Comparison of ENCODE assay signal across 8 mouse cellular contexts in the genomic region with DNA sequence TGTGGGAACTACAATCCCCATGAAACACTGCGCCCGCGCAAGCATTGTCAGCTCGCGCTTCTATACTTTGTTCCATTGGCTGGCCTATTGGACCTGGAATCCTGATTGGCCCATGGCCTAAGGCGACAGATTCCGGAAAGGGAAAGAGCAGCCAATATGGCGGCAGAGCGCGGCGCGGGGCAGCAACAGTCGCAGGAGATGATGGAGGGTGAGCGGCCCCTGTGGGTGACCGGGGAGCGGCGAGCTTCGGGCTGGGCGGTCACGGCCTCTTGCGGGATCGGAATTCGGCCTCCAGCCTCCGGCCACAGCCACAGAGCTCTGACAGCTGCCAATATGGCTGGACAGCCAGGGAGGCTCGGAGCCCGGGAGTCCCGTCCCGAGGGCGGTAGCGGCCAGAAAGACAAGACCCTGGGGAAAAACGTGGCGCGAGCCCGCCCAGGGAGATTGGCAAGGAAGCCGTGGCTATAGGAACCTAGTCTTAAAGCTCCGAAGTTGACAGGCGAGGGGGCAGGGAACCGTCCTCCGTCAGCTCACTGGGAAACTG. TPM values are rescaled to one million over a fixed set of nuclear protein-coding genes. Genes with fewer than 3 reads are reported as not detected.
DNase-seq lines count a peak whose midpoint lies in the region; ATAC-seq and TF ChIP-seq lines count a peak whose summit lies in the region.

No protein-coding gene starts in this region.

- no peaks in the 10 kb centered on the region for H3K9me3 ChIP-seq in ES-Bruce4 (replicated peaks; ENCODE audit: control insufficient read depth, insufficient read depth, low read length, poor library complexity, severe bottlenecking)
- H3K9me3 ChIP-seq in forebrain, embryonic 12.5 days, result no peaks in the 10 kb centered on the region
- H3K9me3 ChIP-seq in heart, postnatal 0 days (replicated peaks; ENCODE audit: control insufficient read depth, low read length), result no peaks in the 10 kb centered on the region
- no peaks in the 10 kb centered on the region for H3K9me3 ChIP-seq in liver, postnatal 0 days (ENCODE audit: low read length)

- peak; percentile 26 for TF ChIP-seq POLR2A in ES-Bruce4 (IDR thresholded peaks at IDR 0.05; ENCODE audit: insufficient read depth, low read length)
- peak; percentile 67 for TF ChIP-seq POLR2A in thymus, adult 2 months (IDR thresholded peaks at IDR 0.05; ENCODE audit: control insufficient read depth, extremely low read depth, insufficient read depth, low read length, poor library complexity)

- no peak for TF ChIP-seq CTCF in ES-Bruce4 (IDR thresholded peaks at IDR 0.05; ENCODE audit: low read depth, low read length)
- TF ChIP-seq CTCF in heart, postnatal 0 days (IDR thresholded peaks at IDR 0.05; ENCODE audit: low read depth), result peak; percentile 37
- peak; percentile 60 for TF ChIP-seq CTCF in liver, postnatal 0 days (IDR thresholded peaks at IDR 0.05; ENCODE audit: low read depth)
- 0 out of 2 replicates have a peak, but pooled peaks have one; percentile 6 for TF ChIP-seq CTCF in thymus, adult 2 months (IDR thresholded peaks at IDR 0.05; ENCODE audit: borderline replicate concordance, control insufficient read depth, extremely low read depth, insufficient read depth, low read length, poor library complexity)

- under 1% methylated on average over 39 of the region's 39 CpGs for WGBS in forebrain, embryonic 12.5 days
- under 1% methylated on average over 39 of the region's 39 CpGs for WGBS in heart, postnatal 0 days
- WGBS in liver, postnatal 0 days (ENCODE audit: insufficient replicate concordance), result under 1% methylated on average over 39 of the region's 39 CpGs
- under 1% methylated on average over 39 of the region's 39 CpGs for WGBS in thymus, adult 2 months

- peak; percentile 92 for DNase-seq in c-Kit-positive CD71-positive TER-119-positive erythroid progenitor cells, embryonic 14.5 days (ENCODE audit: low spot score)
- peak; percentile 96 for DNase-seq in heart, postnatal 0 days (ENCODE audit: low spot score)
- DNase-seq in kidney, postnatal 4 days, result peak; percentile 95 to 97
- peak; percentile 92 for DNase-seq in liver, postnatal 0 days
- peak; percentile 90 for DNase-seq in thymus, adult 2 months

- H3K9ac ChIP-seq in ES-Bruce4 (ENCODE audit: low read depth, poor library complexity, severe bottlenecking), result peak overlapping the region; percentile 86
- peak overlapping the region; percentile 80 for H3K9ac ChIP-seq in forebrain, embryonic 12.5 days
- peak overlapping the region; percentile 83 for H3K9ac ChIP-seq in heart, postnatal 0 days (replicated peaks; ENCODE audit: low read depth, low read length)
- H3K9ac ChIP-seq in liver, postnatal 0 days (replicated peaks), result peak overlapping the region; percentile 85

- peak overlapping the region; percentile 81 for H3K4me2 ChIP-seq in forebrain, embryonic 12.5 days
- H3K4me2 ChIP-seq in heart, postnatal 0 days (ENCODE audit: low read depth, low read length), result peak overlapping the region; percentile 88
- H3K4me2 ChIP-seq in liver, postnatal 0 days (ENCODE audit: low read depth, low read length), result peak overlapping the region; percentile 87

- TF ChIP-seq EP300 in ES-Bruce4 (IDR thresholded peaks at IDR 0.05; ENCODE audit: insufficient read depth, low read depth, low read length), result no peak
- no peak for TF ChIP-seq EP300 in heart, postnatal 0 days (IDR thresholded peaks at IDR 0.05; ENCODE audit: low read depth)
- no peak for TF ChIP-seq EP300 in liver, postnatal 0 days (IDR thresholded peaks at IDR 0.05; ENCODE audit: low read depth)

- H3K4me1 ChIP-seq in ES-Bruce4 (ENCODE audit: control insufficient read depth, insufficient read depth, low read length), result no peaks in the 10 kb centered on the region
- peaks cover 28% of the 10 kb centered on the region for H3K4me1 ChIP-seq in forebrain, embryonic 12.5 days
- peaks cover 11% of the 10 kb centered on the region; the same call in 1 of the 2 replicates for H3K4me1 ChIP-seq in heart, postnatal 0 days (ENCODE audit: control insufficient read depth, insufficient read depth)
- peaks cover 6% of the 10 kb centered on the region; the same call in 1 of the 2 replicates for H3K4me1 ChIP-seq in liver, postnatal 0 days (ENCODE audit: insufficient read depth)
- H3K4me1 ChIP-seq in thymus, adult 2 months (replicated peaks; ENCODE audit: control insufficient read depth, insufficient read depth, low read length), result peaks cover 3% of the 10 kb centered on the region; the same call in 1 of the 2 replicates

- no peaks in the 10 kb centered on the region; the same call in none of the 2 replicates for H3K36me3 ChIP-seq in ES-Bruce4 (ENCODE audit: control insufficient read depth, insufficient read depth, low read length, poor library complexity, severe bottlenecking)
- peaks cover 23% of the 10 kb centered on the region for H3K36me3 ChIP-seq in forebrain, embryonic 12.5 days (replicated peaks)
- peaks cover 12% of the 10 kb centered on the region for H3K36me3 ChIP-seq in heart, postnatal 0 days (replicated peaks; ENCODE audit: control insufficient read depth, insufficient read depth, low read length)
- peaks cover 22% of the 10 kb centered on the region for H3K36me3 ChIP-seq in liver, postnatal 0 days (replicated peaks; ENCODE audit: insufficient read depth, low read length)
- H3K36me3 ChIP-seq in thymus, adult 2 months (ENCODE audit: control insufficient read depth, insufficient read depth, low read length), result 0 out of 2 replicates have a peak, but pooled peaks cover 11% of the 10 kb centered on the region

- no peak overlapping the region for H3K27ac ChIP-seq in ES-Bruce4 (ENCODE audit: insufficient read depth, low read length)
- peak overlapping the region; percentile 63; the same call in 1 of the 2 replicates for H3K27ac ChIP-seq in forebrain, embryonic 12.5 days
- peak overlapping the region; percentile 71 for H3K27ac ChIP-seq in heart, postnatal 0 days (ENCODE audit: low read depth)
- H3K27ac ChIP-seq in liver, postnatal 0 days (ENCODE audit: low read depth), result 0 out of 2 replicates have a peak overlapping the region, but pooled peaks have one; percentile 24
- no peak overlapping the region for H3K27ac ChIP-seq in thymus, adult 2 months (ENCODE audit: control insufficient read depth, insufficient read depth, low read length)

- peak overlapping the region; percentile 91 for H3K4me3 ChIP-seq in ES-Bruce4 (ENCODE audit: low read depth, low read length)
- peak overlapping the region; percentile 73 for H3K4me3 ChIP-seq in forebrain, embryonic 12.5 days (replicated peaks)
- peak overlapping the region; percentile 94 for H3K4me3 ChIP-seq in heart, postnatal 0 days (ENCODE audit: low read depth, low read length)
- peak overlapping the region; percentile 65 for H3K4me3 ChIP-seq in liver, postnatal 0 days (ENCODE audit: low read depth, low read length)
- H3K4me3 ChIP-seq in thymus, adult 2 months (ENCODE audit: control insufficient read depth, insufficient read depth, low read length), result peak overlapping the region; percentile 80

- H3K27me3 ChIP-seq in ES-Bruce4 (ENCODE audit: control insufficient read depth, insufficient read depth, low read length, poor library complexity, severe bottlenecking), result no peaks in the 10 kb centered on the region
- no peaks in the 10 kb centered on the region for H3K27me3 ChIP-seq in forebrain, embryonic 12.5 days
- H3K27me3 ChIP-seq in heart, postnatal 0 days (ENCODE audit: control insufficient read depth, insufficient read depth, low read length), result no peaks in the 10 kb centered on the region
- H3K27me3 ChIP-seq in liver, postnatal 0 days (ENCODE audit: insufficient read depth, low read length), result no peaks in the 10 kb centered on the region
- no peaks in the 10 kb centered on the region for H3K27me3 ChIP-seq in thymus, adult 2 months (ENCODE audit: control insufficient read depth, insufficient read depth, low read length)

- ATAC-seq in forebrain, embryonic 12.5 days (ENCODE audit: low FRiP score), result peak; percentile 97
- ATAC-seq in heart, postnatal 0 days (ENCODE audit: insufficient read depth, low read depth), result peak; percentile 97
- peak; percentile 93 for ATAC-seq in liver, postnatal 0 days
- peak; percentile 93 for ATAC-seq in neutrophil, adult 5-6 weeks (ENCODE audit: extremely low read depth, insufficient number of reproducible peaks, low FRiP score, poor library complexity, severe bottlenecking)

RNA-seq across cellular contexts. Expression of a gene that starts 0.3 kb away (rescaled TPM):
- polyA plus RNA-seq in ES-Bruce4 (2011; ENCODE audit: insufficient read depth, insufficient read length, low read depth, missing spikeins), result 25.6 and 26.0 TPM in 2 replicates
- 24.9 and 25.4 TPM in 2 replicates for polyA plus RNA-seq in forebrain, embryonic 12.5 days (2016; fragmentation: Nextera tagmentation; extraction: Ambion mirVana)
- total RNA-seq in heart, postnatal 0 days (2014; rRNA removed; ENCODE audit: low replicate concordance), result 4.3 and 5.7 TPM in 2 replicates
- polyA plus RNA-seq in heart, postnatal 0 days (2015; fragmentation: Nextera tagmentation; extraction: Ambion mirVana), result 1.9 and 2.2 TPM in 2 replicates
- polyA plus RNA-seq in liver, postnatal 0 days (2015; fragmentation: Nextera tagmentation; extraction: Ambion mirVana), result 1.9 and 2.3 TPM in 2 replicates
- 0.35 and 3.2 TPM in 2 replicates for total RNA-seq in neutrophil, adult 5-6 weeks (2017)
- polyA plus RNA-seq in thymus, adult 2 months (2012; rRNA removed), result 9.4 and 12.8 TPM in 2 replicates

RNA-seq across cellular contexts. Expression of a gene that starts 0.9 kb away (rescaled TPM):
- polyA plus RNA-seq in ES-Bruce4 (2011; ENCODE audit: insufficient read depth, insufficient read length, low read depth, missing spikeins), result 40.4 and 40.8 TPM in 2 replicates
- polyA plus RNA-seq in forebrain, embryonic 12.5 days (2016; fragmentation: Nextera tagmentation; extraction: Ambion mirVana), result 88.6 and 93.5 TPM in 2 replicates
- 2.8 and 3.2 TPM in 2 replicates for total RNA-seq in heart, postnatal 0 days (2014; rRNA removed; ENCODE audit: low replicate concordance)
- polyA plus RNA-seq in heart, postnatal 0 days (2015; fragmentation: Nextera tagmentation; extraction: Ambion mirVana), result 38.3 and 43.0 TPM in 2 replicates
- 19.5 and 21.2 TPM in 2 replicates for polyA plus RNA-seq in liver, postnatal 0 days (2015; fragmentation: Nextera tagmentation; extraction: Ambion mirVana)
- 19.1 and 23.9 TPM in 2 replicates for total RNA-seq in neutrophil, adult 5-6 weeks (2017)
- 6.0 and 6.4 TPM in 2 replicates for polyA plus RNA-seq in thymus, adult 2 months (2012; rRNA removed)

RNA-seq across cellular contexts. Expression of a gene that starts 30.2 kb away (rescaled TPM):
- 0.32 TPM in 1 of 2 replicates, not detected in the other for polyA plus RNA-seq in ES-Bruce4 (2011; ENCODE audit: insufficient read depth, insufficient read length, low read depth, missing spikeins)
- polyA plus RNA-seq in forebrain, embryonic 12.5 days (2016; fragmentation: Nextera tagmentation; extraction: Ambion mirVana), result 0.05 TPM in 1 of 2 replicates, not detected in the other
- total RNA-seq in heart, postnatal 0 days (2014; rRNA removed; ENCODE audit: low replicate concordance), result not detected in 2 replicates
- 0.11 TPM in 1 of 2 replicates, not detected in the other for polyA plus RNA-seq in heart, postnatal 0 days (2015; fragmentation: Nextera tagmentation; extraction: Ambion mirVana)
- not detected in 2 replicates for polyA plus RNA-seq in liver, postnatal 0 days (2015; fragmentation: Nextera tagmentation; extraction: Ambion mirVana)
- not detected in 2 replicates for total RNA-seq in neutrophil, adult 5-6 weeks (2017)
- polyA plus RNA-seq in thymus, adult 2 months (2012; rRNA removed), result 1.1 and 2.0 TPM in 2 replicates

RNA-seq across cellular contexts. Expression of a gene that starts 37.9 kb away (rescaled TPM):
- polyA plus RNA-seq in ES-Bruce4 (2011; ENCODE audit: insufficient read depth, insufficient read length, low read depth, missing spikeins), result 25.7 and 29.1 TPM in 2 replicates
- polyA plus RNA-seq in forebrain, embryonic 12.5 days (2016; fragmentation: Nextera tagmentation; extraction: Ambion mirVana), result 31.7 and 33.5 TPM in 2 replicates
- total RNA-seq in heart, postnatal 0 days (2014; rRNA removed; ENCODE audit: low replicate concordance), result 17.4 and 25.9 TPM in 2 replicates
- 17.8 and 20.9 TPM in 2 replicates for polyA plus RNA-seq in heart, postnatal 0 days (2015; fragmentation: Nextera tagmentation; extraction: Ambion mirVana)
- polyA plus RNA-seq in liver, postnatal 0 days (2015; fragmentation: Nextera tagmentation; extraction: Ambion mirVana), result 8.7 and 9.4 TPM in 2 replicates
- 16.6 and 17.8 TPM in 2 replicates for total RNA-seq in neutrophil, adult 5-6 weeks (2017)
- 11.1 and 11.6 TPM in 2 replicates for polyA plus RNA-seq in thymus, adult 2 months (2012; rRNA removed)

Comparison
In these comparisons a context has a peak if more than half of its experiments do, and no peak if none do; other contexts are left out.
1. H3K27ac ChIP-seq: peak in forebrain, embryonic 12.5 days (single experiment), heart, postnatal 0 days (single experiment) and liver, postnatal 0 days (single experiment); none in ES-Bruce4 (single experiment) and thymus, adult 2 months (single experiment).
2. Peak in every context shown above with its lines, with median percentiles within 50 percentile points of each other: H3K4me3 ChIP-seq, H3K9ac ChIP-seq, DNase-seq, ATAC-seq and H3K4me2 ChIP-seq.